Mouse (Mus musculus): ENCODE measurements around the gene H2-Eb2.
"Not testable (repeated sequence)": the region's sequence is repeated elsewhere in the genome, so short reads cannot be mapped to it uniquely, and the experiment has no call there.

The H2-Eb2 gene

GRCm38 (mm10) chr17:34306407-34306806, 19.1 kb upstream of the H2-Eb2 start:
- DNase-seq = no peak

GRCm38 (mm10) chr17:34307216-34307615, 18.2 kb upstream of the H2-Eb2 start:
- no peak for DNase-seq

- no peak for DNase-seq
These were observed 17.3 kb upstream of the H2-Eb2 start for GRCm38 (mm10) chr17:34308161-34308560.

- no peak for DNase-seq
These were observed 16.2 kb upstream of the H2-Eb2 start for GRCm38 (mm10) chr17:34309225-34309624.

GRCm38 (mm10) chr17:34309683-34310385, 15.6 kb upstream of the H2-Eb2 start:
- peak; percentile 79 for DNase-seq

GRCm38 (mm10) chr17:34310526-34310925, 14.9 kb upstream of the H2-Eb2 start:
- DNase-seq = not testable (repeated sequence)

DNA sequence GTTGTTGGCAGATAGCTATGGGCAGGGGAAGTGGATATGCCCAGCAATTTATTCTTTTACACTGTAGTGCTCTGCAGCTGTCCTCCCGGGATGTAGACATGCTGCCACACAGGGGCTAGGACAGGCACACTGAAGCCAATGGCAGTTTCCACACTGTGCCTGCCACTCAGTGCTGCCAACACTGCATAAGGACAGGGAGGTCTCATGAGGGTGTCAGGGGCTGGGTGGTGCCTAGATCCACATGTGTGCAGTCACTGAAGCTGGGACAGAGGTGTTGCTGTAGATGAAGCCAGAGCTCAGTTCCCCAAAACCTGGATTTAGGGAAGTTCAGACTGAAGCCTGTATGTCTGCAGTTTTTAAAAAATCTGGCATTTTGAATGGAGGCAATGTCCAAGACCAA, 13.3 kb upstream of the H2-Eb2 start:
- no peak for DNase-seq

- DNase-seq = peak; percentile 83
These were observed 12.1 kb upstream of the H2-Eb2 start for GRCm38 (mm10) chr17:34313393-34313792.

DNA sequence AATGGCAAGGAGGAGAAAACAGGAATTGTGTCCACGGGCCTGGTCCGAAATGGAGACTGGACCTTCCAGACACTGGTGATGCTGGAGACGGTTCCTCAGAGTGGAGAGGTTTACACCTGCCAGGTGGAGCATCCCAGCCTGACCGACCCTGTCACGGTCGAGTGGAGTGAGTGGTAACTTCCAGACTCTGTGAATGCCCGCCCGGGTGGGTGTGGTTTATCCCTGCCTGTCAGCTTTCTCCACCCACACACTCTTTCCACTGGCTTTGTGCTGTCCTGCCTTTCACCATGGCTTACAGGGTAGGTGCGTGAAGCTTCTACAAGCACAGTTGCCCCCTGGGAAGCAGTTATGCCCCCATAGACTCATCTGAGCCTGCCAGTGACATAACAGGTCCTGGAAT, 11.2 kb upstream of the H2-Eb2 start:
- no peak for DNase-seq

DNA sequence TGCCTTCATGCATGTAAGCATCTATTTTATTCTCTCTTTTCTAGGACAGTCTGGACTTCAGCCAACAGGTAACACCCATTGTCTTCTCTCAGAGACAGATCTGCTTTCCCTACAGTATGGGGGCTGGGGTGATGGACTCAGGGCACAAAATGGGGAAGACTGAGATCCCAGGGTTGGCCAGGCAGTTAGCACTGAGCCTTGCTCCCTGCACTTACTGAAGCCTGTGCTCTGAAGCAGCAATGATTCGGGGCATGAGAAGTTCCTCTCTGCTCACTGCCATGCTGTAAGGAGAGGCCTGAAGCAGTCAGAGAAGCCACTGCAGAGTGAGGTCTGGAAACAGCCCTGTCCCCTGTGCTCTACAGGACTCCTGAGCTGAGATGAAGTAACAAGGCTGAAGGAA, 10.0 kb upstream of the H2-Eb2 start:
- no peak for DNase-seq

GRCm38 (mm10) chr17:34316697-34317096, 8.8 kb upstream of the H2-Eb2 start:
- DNase-seq = no peak

DNA sequence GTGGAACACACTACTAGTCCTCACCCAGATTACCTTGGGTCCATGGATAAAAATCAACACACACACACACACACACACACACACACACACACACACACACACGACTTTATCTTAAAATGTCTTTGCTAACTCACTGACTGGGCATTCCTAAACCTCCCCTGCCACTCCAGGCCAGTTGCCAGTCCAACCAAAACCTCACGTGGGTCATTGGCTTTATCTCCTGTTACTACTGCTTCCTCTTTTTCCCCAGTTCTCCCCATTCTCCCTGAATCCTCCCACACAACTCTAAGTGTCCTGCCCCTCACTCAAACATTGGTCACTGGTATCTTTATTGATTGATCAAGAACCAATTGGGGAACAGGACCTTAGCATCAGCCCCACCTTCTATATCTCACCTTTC, 8.2 kb upstream of the H2-Eb2 start:
- no peak for DNase-seq

- DNase-seq = no peak
These were observed 908 bp downstream of the H2-Eb2 start for GRCm38 (mm10) chr17:34326373-34326772.

DNA sequence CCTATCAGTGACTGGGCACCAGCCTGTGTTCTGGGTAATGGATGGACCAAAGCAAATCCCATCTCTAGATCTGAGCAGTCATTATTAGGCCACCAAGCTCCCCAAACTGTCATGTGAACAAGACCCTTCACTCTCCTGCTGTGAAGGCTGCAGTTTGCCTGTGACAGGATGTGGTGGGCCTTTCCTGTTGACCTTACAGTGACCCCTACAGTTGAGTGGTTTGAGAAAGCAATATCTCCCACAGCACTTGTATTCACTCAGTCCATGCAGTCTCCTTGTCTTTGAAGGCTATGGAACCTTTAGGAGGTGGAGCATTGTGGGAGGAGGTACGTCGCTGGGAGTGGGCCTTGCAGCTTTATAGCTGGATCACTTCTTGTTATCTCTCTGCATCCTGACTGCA, 4.3 kb downstream of the H2-Eb2 start:
- peak; percentile 39 for DNase-seq

GRCm38 (mm10) chr17:34331200-34331599, 5.7 kb downstream of the H2-Eb2 start:
- no peak for DNase-seq

- DNase-seq = no peak
These were observed 15.3 kb downstream of the H2-Eb2 start for GRCm38 (mm10) chr17:34340619-34341402.

DNA sequence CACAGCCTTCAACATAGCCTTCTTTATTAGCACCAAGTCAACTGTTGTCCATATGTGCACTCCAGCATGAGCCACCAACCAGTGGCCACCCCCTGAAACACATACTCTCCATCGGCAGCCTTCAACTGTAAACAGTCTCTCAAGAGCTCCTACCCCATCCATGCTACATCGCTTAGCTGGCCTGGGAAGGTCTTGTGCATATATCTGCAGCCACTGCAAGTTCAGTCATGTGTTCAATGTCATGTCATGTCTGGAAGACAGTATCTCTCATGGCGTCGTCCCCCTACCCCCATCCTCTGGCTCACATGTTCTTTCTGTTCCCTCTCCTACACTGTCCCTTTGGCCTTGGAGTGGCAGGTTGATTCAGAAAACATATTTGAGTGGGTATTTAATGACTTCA, 19.4 kb downstream of the H2-Eb2 start:
- DNase-seq = no peak

DNA sequence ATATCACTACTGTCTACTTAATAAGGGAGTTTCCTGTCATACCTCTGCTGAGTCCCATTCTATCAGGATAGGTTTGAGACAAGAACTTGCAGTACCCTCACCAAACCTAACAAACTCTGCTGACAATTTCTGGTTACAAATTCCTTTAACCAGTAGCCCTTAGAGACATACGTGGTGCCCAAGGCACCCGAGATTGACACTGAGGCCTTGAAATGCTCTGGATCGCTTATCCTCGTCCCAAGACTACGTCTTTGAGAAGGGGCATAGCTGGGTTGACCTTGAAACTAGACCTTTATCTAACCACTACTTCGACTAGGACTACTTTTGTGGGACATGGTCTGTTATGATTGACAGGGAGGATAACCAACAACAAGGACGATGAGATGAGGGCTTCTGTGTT, 20.0 kb downstream of the H2-Eb2 start:
- DNase-seq = no peak

DNA sequence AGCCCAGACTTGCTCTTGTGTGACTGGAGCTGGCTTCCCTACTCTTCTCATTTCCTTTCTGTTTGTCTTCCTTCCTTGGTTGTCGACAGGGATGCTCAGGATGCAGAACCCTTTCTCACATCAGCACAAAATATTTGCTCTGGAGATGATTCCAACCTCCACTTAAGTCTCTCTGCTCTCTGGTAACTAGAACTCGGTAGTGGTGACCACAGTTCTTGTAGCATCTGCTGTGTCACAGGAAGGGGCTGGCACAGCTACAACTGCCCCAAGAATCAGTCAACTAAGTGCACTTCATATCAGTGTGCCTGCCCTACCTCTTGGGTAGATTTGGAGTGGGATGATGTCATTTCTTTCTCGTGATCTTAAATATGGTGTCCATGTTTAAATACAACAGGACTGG, 20.6 kb downstream of the H2-Eb2 start:
- no peak for DNase-seq

DNA sequence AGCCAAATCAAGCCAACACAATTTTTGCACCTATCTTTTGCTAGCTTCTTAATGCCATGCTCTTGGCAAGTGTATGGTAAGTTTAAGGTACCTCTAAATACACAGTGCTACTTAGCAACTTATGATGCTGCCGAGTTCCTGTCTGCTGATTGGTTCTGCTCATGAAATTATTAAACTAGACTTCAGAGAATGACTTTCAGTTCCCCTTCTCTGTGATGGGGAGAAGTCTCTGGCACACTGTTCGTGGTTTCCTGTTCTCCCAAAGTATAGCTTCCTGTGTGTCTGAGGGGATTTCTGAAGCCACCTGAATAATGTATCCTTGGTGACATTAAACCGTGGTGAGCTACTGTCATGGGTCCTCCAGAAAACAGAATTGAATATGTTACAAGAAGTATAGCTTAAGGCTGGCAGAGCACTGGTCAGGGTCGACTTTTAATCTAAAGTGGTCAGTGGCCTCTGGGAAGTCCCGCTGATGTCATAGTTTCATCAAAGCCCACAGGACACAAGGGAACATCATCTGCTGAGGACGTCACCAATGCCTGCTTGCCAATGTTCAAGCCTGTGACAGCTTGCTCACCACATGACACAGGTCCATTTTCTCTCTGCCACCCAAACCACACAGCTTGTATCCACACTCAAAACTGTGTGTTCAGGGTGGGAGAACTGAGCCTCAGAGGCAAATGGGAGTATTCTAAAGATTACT, 22.3 kb downstream of the H2-Eb2 start:
- peak; percentile 63 for DNase-seq

GRCm38 (mm10) chr17:34349429-34349828, 24.0 kb downstream of the H2-Eb2 start:
- peak; percentile 84 for DNase-seq

DNA sequence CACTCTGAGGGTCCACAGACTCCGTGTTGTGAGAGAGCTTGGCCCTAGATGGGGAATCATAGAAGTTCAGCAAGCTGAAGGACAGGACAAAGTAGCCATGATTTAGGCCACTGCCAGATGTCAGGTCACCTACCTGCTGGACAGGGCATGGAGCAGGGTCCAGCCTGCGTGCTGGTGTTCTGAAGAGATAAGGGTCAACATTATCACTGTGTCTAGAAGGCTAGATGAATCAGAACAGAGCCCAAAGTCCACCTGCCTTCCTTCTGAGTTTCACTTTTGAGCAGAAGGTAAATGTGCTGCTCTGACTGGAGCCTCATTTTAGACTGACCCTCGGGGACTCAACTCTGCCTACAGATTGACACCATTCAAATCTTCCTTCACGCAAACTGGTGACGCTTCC, 29.1 kb downstream of the H2-Eb2 start, which contains the start of gene Btnl2:
Btnl2 (plus strand) TSS at position 284 of the 400 bp plus-strand sequence.
- no peak for DNase-seq

DNA sequence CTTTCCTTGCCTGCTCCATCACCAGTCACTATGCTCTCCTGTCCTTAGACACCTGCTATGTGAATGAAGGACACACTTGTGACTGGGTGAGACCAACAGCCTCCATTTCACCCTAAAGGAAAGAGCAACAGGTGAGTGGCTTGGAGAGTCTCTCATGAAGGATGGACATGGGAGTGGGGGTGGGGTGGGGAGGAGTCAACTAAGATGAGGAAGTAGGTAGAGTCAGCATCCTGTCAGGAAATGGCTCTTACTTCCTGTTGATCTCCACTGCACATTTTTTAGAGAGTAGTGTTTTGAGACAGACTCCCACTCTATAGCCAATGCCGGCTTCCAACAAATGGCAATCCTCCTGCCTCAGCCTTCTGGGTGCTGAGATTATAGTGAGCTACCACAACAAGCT, 29.5 kb downstream of the H2-Eb2 start:
- peak; percentile 28 for DNase-seq
